20 mouse cellular contexts compared by ENCODE assay signal in genomic region chr8:89905588-89905987, GRCm38 (mm10).
DNase-seq lines count a peak whose midpoint lies in the region; ATAC-seq and TF ChIP-seq lines count a peak whose summit lies in the region.
"Had no signal": no experiment of that assay in that cellular context is flagged by ENCODE, and none has a peak within 500 bp of the region (broad histone marks: within the 10 kb centered on the region; RNA-seq: fewer than 3 reads in every experiment).

No protein-coding gene starts in this region.

- no peak overlapping the region for H3K27ac ChIP-seq in kidney, adult 2 months (ENCODE audit: insufficient read depth, low read depth, low read length)
- H3K27ac ChIP-seq in midbrain, embryonic 13.5 days, result peak overlapping the region; percentile 65
- H3K27ac ChIP-seq in midbrain, embryonic 16.5 days (ENCODE audit: low read length), result no peak overlapping the region
- H3K27ac ChIP-seq: embryonic facial prominence, embryonic 12.5 days; forebrain, embryonic 15.5 days; heart, adult 2 months; heart, embryonic 15.5 days had no signal

- no peak overlapping the region for H3K4me2 ChIP-seq in midbrain, embryonic 13.5 days (replicated peaks)
- H3K4me2 ChIP-seq in midbrain, embryonic 16.5 days (ENCODE audit: low read length), result no peak overlapping the region
- H3K4me2 ChIP-seq: embryonic facial prominence, embryonic 12.5 days; forebrain, embryonic 15.5 days; heart, embryonic 11.5 days; heart, embryonic 15.5 days had no signal

- H3K4me1 ChIP-seq in kidney, adult 2 months (ENCODE audit: control insufficient read depth, insufficient read depth, low read length), result no peaks in the 10 kb centered on the region
- peaks cover 21% of the 10 kb centered on the region for H3K4me1 ChIP-seq in midbrain, embryonic 13.5 days (replicated peaks)
- peaks cover 12% of the 10 kb centered on the region; the same call in 1 of the 2 replicates for H3K4me1 ChIP-seq in midbrain, embryonic 16.5 days (ENCODE audit: control insufficient read depth, insufficient read depth, low read length)
- H3K4me1 ChIP-seq: embryonic facial prominence, embryonic 12.5 days; forebrain, embryonic 15.5 days; heart, embryonic 15.5 days had no signal

- TF ChIP-seq CTCF in kidney, adult 2 months (conservative IDR thresholded peaks at IDR 0.05; ENCODE audit: insufficient read depth, insufficient read length, low read depth, low read length), result no peak
- TF ChIP-seq CTCF in brain, embryonic 14.5 days (IDR thresholded peaks at IDR 0.05; ENCODE audit: borderline replicate concordance, extremely low read depth, insufficient read depth, insufficient read length), result no peak

- 0 out of 2 replicates have a peak, but pooled peaks cover 2% of the 10 kb centered on the region for H3K9me3 ChIP-seq in midbrain, embryonic 13.5 days
- no peaks in the 10 kb centered on the region for H3K9me3 ChIP-seq in midbrain, embryonic 16.5 days (replicated peaks; ENCODE audit: control insufficient read depth, low read length, poor library complexity, severe bottlenecking)
- H3K9me3 ChIP-seq: embryonic facial prominence, embryonic 12.5 days; forebrain, embryonic 15.5 days; heart, embryonic 15.5 days had no signal

- no peak for TF ChIP-seq POLR2A in kidney, adult 2 months (IDR thresholded peaks at IDR 0.05; ENCODE audit: low read depth, low read length)
- TF ChIP-seq POLR2A in brain, embryonic 14.5 days (IDR thresholded peaks at IDR 0.05; ENCODE audit: borderline replicate concordance, extremely low read depth, insufficient read depth, insufficient read length, poor library complexity, severe bottlenecking), result no peak

- no peaks in the 10 kb centered on the region for H3K27me3 ChIP-seq in kidney, adult 2 months (replicated peaks; ENCODE audit: control insufficient read depth, insufficient read depth, low read length)
- H3K27me3 ChIP-seq in midbrain, embryonic 13.5 days, result no peaks in the 10 kb centered on the region
- no peaks in the 10 kb centered on the region for H3K27me3 ChIP-seq in midbrain, embryonic 16.5 days (ENCODE audit: control insufficient read depth, insufficient read depth, low read depth, low read length)
- H3K27me3 ChIP-seq: embryonic facial prominence, embryonic 12.5 days; forebrain, embryonic 15.5 days; heart, embryonic 15.5 days had no signal

- WGBS in kidney, adult 2 months, result 49% methylated on average over 3 of the region's 3 CpGs
- WGBS in midbrain, embryonic 13.5 days, result 50% methylated on average over 3 of the region's 3 CpGs
- 30% methylated on average over 3 of the region's 3 CpGs for WGBS in midbrain, embryonic 16.5 days

- H3K36me3 ChIP-seq in kidney, adult 2 months (ENCODE audit: control insufficient read depth, insufficient read depth, low read length), result no peaks in the 10 kb centered on the region
- H3K36me3 ChIP-seq in midbrain, embryonic 13.5 days, result no peaks in the 10 kb centered on the region
- H3K36me3 ChIP-seq in midbrain, embryonic 16.5 days (ENCODE audit: control insufficient read depth, insufficient read depth, low read length), result no peaks in the 10 kb centered on the region
- H3K36me3 ChIP-seq: embryonic facial prominence, embryonic 12.5 days; forebrain, embryonic 15.5 days; heart, embryonic 15.5 days had no signal

- no peak for ATAC-seq in midbrain, embryonic 13.5 days
- ATAC-seq in midbrain, embryonic 16.5 days, result no peak
- ATAC-seq: forebrain, embryonic 15.5 days; hindbrain, embryonic 16.5 days had no signal

- no peak overlapping the region for H3K9ac ChIP-seq in midbrain, embryonic 13.5 days (replicated peaks)
- H3K9ac ChIP-seq in midbrain, embryonic 16.5 days (ENCODE audit: low read depth, low read length), result no peak overlapping the region
- H3K9ac ChIP-seq: embryonic facial prominence, embryonic 12.5 days; forebrain, embryonic 15.5 days; heart, embryonic 15.5 days had no signal

- H3K4me3 ChIP-seq in kidney, adult 2 months (ENCODE audit: insufficient read depth, low read depth, low read length), result no peak overlapping the region
- H3K4me3 ChIP-seq in midbrain, embryonic 13.5 days (replicated peaks), result no peak overlapping the region
- no peak overlapping the region for H3K4me3 ChIP-seq in midbrain, embryonic 16.5 days (ENCODE audit: low read depth, low read length)
- H3K4me3 ChIP-seq: embryonic facial prominence, embryonic 12.5 days; forebrain, embryonic 15.5 days; heart, adult 2 months; heart, embryonic 15.5 days had no signal

- DNase-seq in kidney, adult 2 months, result peak; percentile 17
- DNase-seq in kidney, adult 8-10 months, result no peak
- DNase-seq in brain, adult 2 months (ENCODE audit: low read depth, low spot score), result peak; percentile 22
- peak; percentile 58 for DNase-seq in brain, embryonic 14.5 days (ENCODE audit: low read depth)
- no peak for DNase-seq in spleen, adult 12 weeks (ENCODE audit: low spot score)
- DNase-seq: adrenal gland, adult 2 months; adrenal gland, postnatal 25 days; cerebellum, adult 11 months; cerebellum, adult 8-10 months; cerebellum, postnatal 14 days; gastrocnemius, postnatal 14 days; heart, adult 2 months; heart, postnatal 14 days had no signal

Comparison
In these comparisons a context has a peak if more than half of its experiments do, and no peak if none do; other contexts are left out.
1. DNase-seq: peak in kidney, adult 2 months (single experiment), brain, adult 2 months (single experiment) and brain, embryonic 14.5 days (single experiment); none in kidney, adult 8-10 months (0 of 2) and spleen, adult 12 weeks (single experiment).